9 mouse cellular contexts compared by ENCODE assay signal in genomic region chr4:148229646-148230045, GRCm38 (mm10). TPM values are rescaled to one million over a fixed set of nuclear protein-coding genes. Genes with fewer than 3 reads are reported as not detected.
DNase-seq lines count a peak whose midpoint lies in the region; ATAC-seq and TF ChIP-seq lines count a peak whose summit lies in the region.
"Had no signal": no experiment of that assay in that cellular context is flagged by ENCODE, and none has a peak within 500 bp of the region (broad histone marks: within the 10 kb centered on the region; RNA-seq: fewer than 3 reads in every experiment).

No protein-coding gene starts in this region.

- no peak for ATAC-seq in G1E (ENCODE audit: extremely low read depth, insufficient number of reproducible peaks, low FRiP score, poor library complexity, severe bottlenecking)
- peak; percentile 66; the same call in 1 of the 2 replicates for ATAC-seq in kidney, postnatal 0 days (replicated peaks; ENCODE audit: low FRiP score, low read depth)
- ATAC-seq in megakaryocyte, adult 5-6 weeks (ENCODE audit: poor library complexity, severe bottlenecking): 0 out of 2 replicates have a peak, but pooled peaks have one; percentile 51

- TF ChIP-seq CTCF in gastrocnemius, adult 2 months (IDR thresholded peaks at IDR 0.05): no peak
- TF ChIP-seq CTCF in G1E (IDR thresholded peaks at IDR 0.05; ENCODE audit: low read depth, low read length): no peak
- TF ChIP-seq CTCF in kidney, postnatal 0 days (IDR thresholded peaks at IDR 0.05; ENCODE audit: low read depth): no peak

- intact Hi-C loops in gastrocnemius, adult 2 months (cut with DNase I): no loop called here

- no peaks in the 10 kb centered on the region for H3K27me3 ChIP-seq in G1E (ENCODE audit: insufficient read depth, low read length)
- H3K27me3 ChIP-seq in kidney, postnatal 0 days (ENCODE audit: insufficient read depth, low read length): no peaks in the 10 kb centered on the region

- no peak overlapping the region for H3K4me2 ChIP-seq in kidney, postnatal 0 days (ENCODE audit: low read length)
- H3K4me2 ChIP-seq: hindbrain, embryonic 15.5 days had no signal

- no peak overlapping the region for H3K9ac ChIP-seq in kidney, postnatal 0 days (ENCODE audit: low read depth, low read length)
- H3K9ac ChIP-seq: hindbrain, embryonic 15.5 days had no signal

- 5% methylated on average over 16 of the region's 16 CpGs for WGBS in kidney, postnatal 0 days

- H3K36me3 ChIP-seq in G1E (replicated peaks): no peaks in the 10 kb centered on the region
- no peaks in the 10 kb centered on the region for H3K36me3 ChIP-seq in kidney, postnatal 0 days (ENCODE audit: insufficient read depth, low read length)
- H3K36me3 ChIP-seq: hindbrain, embryonic 15.5 days had no signal

- no peak overlapping the region for H3K27ac ChIP-seq in gastrocnemius, adult 2 months
- H3K27ac ChIP-seq in kidney, postnatal 0 days: no peak overlapping the region
- H3K27ac ChIP-seq: hindbrain, embryonic 15.5 days had no signal

- H3K4me3 ChIP-seq in gastrocnemius, adult 2 months: no peak overlapping the region
- H3K4me3 ChIP-seq in G1E (ENCODE audit: low read depth, low read length): no peak overlapping the region
- H3K4me3 ChIP-seq in kidney, postnatal 0 days (replicated peaks; ENCODE audit: low read depth, low read length): no peak overlapping the region
- H3K4me3 ChIP-seq: hindbrain, embryonic 15.5 days had no signal

- DNase-seq in gastrocnemius, adult 2 months: peak; percentile 36
- DNase-seq in gastrocnemius, postnatal 25 days: no peak
- peak; percentile 19 for DNase-seq in G1E (ENCODE audit: low spot score)
- DNase-seq in embryo, embryonic 9.5 days (ENCODE audit: extremely low spot score): peak; percentile 78
- peak; percentile 88 for DNase-seq in kidney, postnatal 0 days (ENCODE audit: low spot score)
- no peak for DNase-seq in MN1 (ENCODE audit: low spot score)
- no peak for DNase-seq in layer of hippocampus, adult 8-10 months (ENCODE audit: low spot score in 2 of 2)

- no peaks in the 10 kb centered on the region for H3K9me3 ChIP-seq in G1E (replicated peaks)
- no peaks in the 10 kb centered on the region for H3K9me3 ChIP-seq in kidney, postnatal 0 days (replicated peaks; ENCODE audit: low read length)
- H3K9me3 ChIP-seq: hindbrain, embryonic 15.5 days had no signal

- H3K4me1 ChIP-seq in G1E (ENCODE audit: insufficient read depth, low read depth, low read length): no peaks in the 10 kb centered on the region
- no peaks in the 10 kb centered on the region for H3K4me1 ChIP-seq in kidney, postnatal 0 days (replicated peaks; ENCODE audit: insufficient read depth, low read length)

RNA-seq across cellular contexts. Expression of gene Disp3, which starts 58.1 kb away (rescaled TPM):
- total RNA-seq in gastrocnemius, adult 2 months (2021): not detected
- under 1 TPM in 1 of 2 experiments, not detected in 1; 0.32 TPM for total RNA-seq in gastrocnemius, postnatal 25 days (2021)
- total RNA-seq in G1E (2014; fragmentation: Nextera tagmentation) (not detected in 2 replicates), G1E (2017) (not detected in 2 replicates)
- 0.01 TPM in 1 of 2 replicates, not detected in the other for polyA plus RNA-seq in G1E (2012)
- polyA plus RNA-seq in kidney, postnatal 0 days (2015; fragmentation: Nextera tagmentation; extraction: Ambion mirVana): 0.15 and 0.21 TPM in 2 replicates
- not detected in 2 replicates for total RNA-seq in megakaryocyte, adult 5-6 weeks (2015)
- total RNA-seq in megakaryocyte, adult 5-6 weeks (2017): not detected in 2 replicates
- 10 to 100 TPM; 27.2 to 39.2 (median 31.9) TPM for total RNA-seq in layer of hippocampus, adult 8-10 months (2022)

Comparison
In these comparisons a context has a peak if more than half of its experiments do, and no peak if none do; other contexts are left out.
1. DNase-seq: peak in gastrocnemius, adult 2 months (single experiment), G1E (single experiment), embryo, embryonic 9.5 days (single experiment) and kidney, postnatal 0 days (single experiment); none in gastrocnemius, postnatal 25 days (single experiment), MN1 (single experiment) and layer of hippocampus, adult 8-10 months (0 of 2).
2. RNA of gene Disp3, which starts 58.1 kb away (total RNA-seq): 27.2 to 39.2 TPM in layer of hippocampus, adult 8-10 months; 0.32 TPM in gastrocnemius, postnatal 25 days, not detected in gastrocnemius, adult 2 months, not detected in G1E and not detected in megakaryocyte, adult 5-6 weeks; every median in the first group is over 10 times any median in the second.